Mouse (Mus musculus) right cerebral cortex, postnatal 25 days (tissue): Measurements from ENCODE around the gene Pold2.
"Not testable (repeated sequence)": the region's sequence is repeated elsewhere in the genome, so short reads cannot be mapped to it uniquely, and the experiment has no call there.

Source experiments
- DNase-seq: peaks from one replicate; pipeline ENCODE4 v3.0.0; 2022

The Pold2 gene

DNA sequence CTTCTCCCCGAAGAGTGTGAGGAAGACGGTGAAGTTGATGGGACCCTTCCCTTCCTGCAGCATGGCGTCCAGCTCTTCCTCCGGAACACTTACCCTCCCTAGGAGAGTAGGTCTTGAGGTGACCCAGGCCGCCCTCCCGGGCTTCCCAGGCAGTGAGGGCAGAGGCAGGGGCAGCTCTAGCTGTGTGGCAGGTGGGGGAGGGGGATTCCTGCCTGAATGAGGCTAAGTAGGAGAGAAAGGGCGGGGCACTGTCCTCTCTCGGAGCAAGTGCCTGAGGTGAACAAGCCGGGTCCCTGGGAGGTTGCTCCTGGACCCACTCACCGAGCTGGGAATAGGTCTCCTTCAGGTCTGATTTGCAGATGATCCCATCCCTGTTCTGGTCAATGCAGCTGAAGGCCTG lies 19.7 kb upstream of the Pold2 start:
- no peak for DNase-seq

DNA sequence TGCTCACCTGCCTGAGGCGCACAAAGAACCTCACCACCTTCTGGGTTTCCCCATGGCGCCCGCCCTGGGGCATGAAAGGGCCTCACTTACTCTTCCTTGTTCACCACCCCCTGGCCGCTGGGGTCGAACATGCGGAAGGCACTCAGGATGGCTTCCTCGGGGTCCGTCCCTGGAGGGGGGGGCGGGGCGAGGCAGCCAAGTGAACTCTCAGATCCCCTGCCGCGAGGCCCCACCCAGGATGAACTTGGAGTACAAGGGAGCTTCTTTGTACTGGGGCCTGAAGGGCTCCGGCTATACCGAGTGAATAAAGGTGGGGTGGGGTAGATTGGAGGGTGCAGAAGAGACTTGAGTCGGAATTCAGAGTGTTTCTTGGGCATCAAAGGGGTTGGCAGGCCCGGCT lies 19.1 kb upstream of the Pold2 start:
- DNase-seq: no peak

DNA sequence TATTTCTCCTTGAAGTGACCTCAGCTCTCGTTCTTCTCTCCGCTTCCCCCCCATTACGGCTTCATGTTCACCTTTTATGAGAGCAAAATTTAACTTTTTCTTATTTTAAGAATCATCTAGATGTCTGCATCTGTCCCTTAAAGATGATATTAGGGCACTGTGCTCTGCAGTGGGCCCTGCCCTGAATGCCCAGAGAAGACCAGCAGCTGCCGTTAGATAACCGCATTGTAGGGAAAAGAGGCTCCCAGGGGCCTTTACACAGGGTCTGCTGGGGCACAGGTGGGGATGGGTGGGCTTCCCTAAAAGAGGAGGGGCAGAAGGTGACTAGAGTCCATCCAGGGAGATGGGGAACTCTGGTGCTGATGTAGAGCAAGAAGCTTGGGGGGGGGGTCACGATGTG lies 15.7 kb upstream of the Pold2 start:
- DNase-seq: no peak

DNA sequence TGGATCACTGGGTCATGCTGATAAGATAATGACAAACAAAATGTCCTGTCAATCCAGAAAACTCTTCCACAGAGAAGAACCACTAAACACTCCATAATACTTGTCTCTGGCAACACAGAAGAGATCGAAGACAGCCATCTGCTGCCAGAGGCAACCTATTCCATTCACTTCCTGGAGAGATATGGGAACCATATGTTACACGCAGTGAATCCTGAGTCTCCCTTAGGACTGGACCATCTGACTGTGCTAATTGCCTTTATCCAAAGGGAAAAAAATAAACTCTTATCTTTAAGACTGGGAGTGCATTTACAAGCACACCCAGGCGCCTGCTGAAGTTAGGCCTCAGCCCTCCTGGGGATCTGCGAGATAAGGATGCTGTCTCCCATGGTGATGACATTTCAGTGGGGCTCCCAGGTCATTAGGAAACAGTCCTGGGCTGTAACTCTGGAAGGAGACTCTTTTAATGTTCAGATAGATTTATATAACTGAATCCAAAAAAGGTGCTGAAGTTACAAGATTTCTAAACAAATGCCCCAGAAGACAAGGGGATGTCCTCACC lies 14.8 kb upstream of the Pold2 start:
- no peak for DNase-seq

DNA sequence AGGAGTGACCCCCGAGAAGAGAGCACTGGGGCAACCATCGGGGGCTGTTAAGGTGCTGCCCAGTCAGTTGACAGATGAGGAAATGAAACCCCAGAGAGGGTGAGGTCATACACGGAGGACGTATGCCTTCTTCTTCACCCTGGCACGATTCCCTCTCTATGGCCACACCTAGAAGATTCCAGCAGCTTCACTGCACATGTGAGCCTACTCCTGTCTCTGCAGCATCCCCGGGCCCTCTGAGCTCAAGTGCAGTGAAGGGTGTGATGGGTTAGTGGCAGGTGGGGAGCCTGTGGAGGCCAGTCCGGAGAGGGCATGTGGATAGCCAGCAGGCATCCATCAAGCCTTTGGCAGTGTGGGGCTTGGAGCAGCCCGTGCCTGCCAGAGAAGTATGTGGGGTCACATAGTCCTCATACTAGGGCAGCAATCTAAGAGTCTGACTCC lies 14.1 kb upstream of the Pold2 start:
- no peak for DNase-seq

DNA sequence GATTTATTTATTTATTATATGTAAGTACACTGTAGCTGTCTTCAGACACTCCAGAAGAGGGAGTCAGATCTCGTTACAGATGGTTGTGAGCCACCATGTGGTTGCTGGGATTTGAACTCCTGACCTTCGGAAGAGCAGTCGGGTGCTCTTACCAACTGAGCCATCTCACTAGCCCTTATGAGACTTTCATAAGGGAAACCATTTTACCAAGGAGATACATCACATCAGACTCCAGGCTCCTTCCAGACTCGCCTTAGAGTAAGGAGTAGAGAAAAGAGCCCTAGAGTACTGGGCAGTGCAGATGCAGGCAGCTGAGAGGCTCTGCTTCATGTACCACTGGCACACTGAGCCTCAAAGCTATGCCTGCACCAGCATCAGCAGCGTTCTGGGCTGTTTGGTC lies 10.5 kb upstream of the Pold2 start:
- DNase-seq: not testable (repeated sequence)

DNA sequence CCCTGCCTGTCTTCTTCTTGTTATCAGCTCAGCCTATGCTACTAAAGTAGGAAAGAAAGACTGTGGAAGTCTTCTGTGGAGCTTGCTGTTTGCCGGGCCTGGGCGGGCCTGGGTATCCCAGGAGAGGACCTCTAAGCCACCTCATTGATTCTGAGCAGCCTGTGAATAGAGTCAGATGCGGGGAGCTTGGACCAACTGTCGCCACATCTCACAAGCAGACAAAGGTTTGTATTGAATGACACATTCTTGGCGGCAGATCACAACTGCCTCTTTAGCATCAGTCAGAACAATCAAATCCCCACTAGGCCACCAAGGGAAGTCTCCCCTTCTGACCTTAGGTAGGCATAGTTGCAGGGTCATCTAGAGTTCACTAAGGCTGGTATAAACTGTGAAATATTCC lies 9.2 kb upstream of the Pold2 start:
- no peak for DNase-seq

DNA sequence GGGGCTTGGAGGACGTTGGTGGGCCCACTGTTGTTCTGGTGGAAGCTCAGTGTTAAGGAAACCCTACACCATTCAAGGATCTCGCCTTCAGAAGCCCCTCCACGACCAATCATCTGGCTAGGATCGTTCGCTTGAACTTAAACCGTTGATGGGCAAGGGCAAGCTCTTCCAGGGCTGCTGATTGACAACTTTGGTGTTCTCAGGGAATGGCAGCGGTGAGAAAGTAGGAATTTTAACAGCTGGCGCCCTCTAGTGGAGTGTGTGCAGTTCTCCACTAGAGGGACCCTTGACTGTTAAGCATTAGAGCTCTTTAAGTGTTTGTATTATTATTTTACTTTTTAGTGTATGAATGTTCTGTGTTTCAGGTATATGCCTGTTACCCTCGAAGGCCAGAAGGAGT lies 8.1 kb upstream of the Pold2 start:
- peak; percentile 33 for DNase-seq

DNA sequence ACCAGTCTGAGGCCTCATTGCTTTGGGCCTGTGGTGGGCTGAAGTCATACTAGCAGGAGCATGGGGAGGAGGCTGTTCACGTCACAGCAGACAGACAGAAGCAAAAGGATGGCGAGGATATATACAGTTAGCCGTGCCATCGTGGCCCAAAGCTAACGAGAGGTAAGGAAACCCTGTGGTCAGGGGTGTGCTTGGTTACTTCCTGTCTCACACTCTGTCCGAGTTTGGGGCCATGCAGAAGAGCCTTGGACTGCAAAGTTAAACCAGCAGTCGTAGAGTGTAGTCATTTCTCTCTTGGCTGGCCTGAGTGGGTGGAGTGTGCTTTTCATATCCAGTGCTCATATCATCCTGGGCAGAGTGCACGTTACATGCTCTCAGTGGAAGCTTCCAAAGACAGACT lies 4.4 kb upstream of the Pold2 start:
- no peak for DNase-seq

DNA sequence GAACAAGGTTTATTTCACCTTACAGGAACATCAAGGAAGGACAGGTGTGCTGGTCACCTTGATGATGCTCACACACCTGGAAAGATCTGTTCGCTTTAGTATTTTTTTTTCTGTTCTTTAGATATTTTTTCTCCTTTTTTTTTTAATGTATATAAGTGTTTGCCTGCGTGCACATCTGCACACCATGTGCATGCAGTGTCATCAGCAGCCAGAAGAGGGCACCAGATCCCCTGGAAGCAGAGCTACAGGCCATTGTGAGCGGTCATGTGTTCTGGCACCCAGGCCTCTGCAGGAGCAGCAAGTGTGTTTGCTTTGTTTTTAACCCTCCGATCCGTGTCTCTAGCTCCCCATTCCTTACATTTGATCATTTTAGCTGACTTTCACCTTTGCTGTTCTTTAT lies 1.8 kb upstream of the Pold2 start:
- no peak for DNase-seq

DNA sequence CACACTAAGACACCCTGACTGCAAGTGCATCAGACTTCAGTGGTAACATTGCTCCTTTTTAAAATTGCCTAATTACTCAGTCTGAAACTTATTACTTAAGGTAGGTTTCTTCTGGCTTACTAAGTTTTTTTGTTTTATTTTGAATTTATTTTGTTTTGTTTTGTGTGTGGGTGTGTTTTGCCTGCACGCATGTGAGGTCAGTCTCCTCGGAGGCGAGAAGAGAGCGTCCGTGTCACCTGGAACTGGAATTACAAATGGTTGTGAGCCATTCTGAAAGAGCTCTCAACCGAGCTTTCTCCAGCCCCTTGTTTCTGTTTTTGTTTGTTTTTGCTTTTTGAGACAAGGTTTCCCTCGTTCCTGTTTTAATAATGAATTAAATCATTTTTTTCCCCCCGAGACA lies 569 bp upstream of the Pold2 start:
- no peak for DNase-seq

DNA sequence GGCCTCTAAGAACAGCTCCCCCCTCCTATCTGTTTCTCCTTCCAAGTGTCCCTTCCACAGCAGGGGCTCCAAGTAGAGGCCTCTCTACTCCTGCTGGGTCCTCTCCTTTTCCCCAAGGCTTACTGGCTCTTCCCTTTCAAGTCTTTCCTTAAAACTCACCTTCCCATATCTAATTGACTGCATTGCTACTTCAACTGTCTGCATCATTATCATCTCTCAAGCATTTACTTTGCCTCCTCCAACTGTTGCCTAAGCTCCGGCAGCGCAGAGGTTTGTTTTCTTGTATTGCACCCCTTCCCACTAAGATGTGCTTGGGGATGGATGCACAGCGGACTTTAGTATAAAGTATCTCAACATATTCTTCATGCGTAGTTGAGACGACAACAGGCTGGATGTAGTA lies 671 bp downstream of the Pold2 start:
- no peak for DNase-seq

DNA sequence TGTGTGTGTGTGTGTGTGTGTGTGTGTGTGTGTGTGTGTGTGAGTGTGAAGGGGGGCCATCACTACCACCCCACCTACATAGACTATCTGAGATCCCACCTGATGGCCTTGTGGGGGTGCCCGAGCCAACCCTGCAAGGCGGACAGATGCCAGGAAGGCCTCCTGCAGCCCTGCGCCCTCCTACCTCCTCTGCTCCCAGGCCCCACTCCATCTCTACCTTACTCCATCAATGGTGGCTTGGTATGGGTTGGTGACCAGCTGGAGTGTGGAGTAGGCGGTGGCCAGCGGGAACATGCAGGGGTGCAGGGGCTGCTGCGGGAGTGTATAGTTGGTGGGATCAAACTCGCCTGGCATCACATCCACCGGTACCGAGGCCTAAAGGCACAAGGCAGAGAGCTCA lies 4.9 kb downstream of the Pold2 start:
- DNase-seq: no peak

DNA sequence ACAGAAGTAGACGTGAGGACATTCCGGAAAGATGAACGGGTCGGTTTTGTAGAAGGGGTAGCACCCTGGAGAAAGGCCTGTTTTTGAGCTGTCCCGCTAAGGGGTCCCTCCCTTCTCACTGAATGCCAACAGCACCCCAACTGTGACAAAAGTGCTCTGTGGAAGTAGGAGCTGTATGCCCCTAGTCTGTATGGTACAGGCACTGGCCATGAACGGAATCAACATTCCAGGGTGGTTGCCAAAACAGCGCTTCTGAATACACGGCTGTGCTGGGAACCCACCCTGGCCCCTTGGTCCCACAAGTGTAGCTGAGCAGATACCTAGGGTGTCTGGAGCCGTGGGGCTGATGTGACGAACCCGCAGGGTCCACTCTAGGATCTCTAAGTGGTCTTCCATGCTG lies 5.4 kb downstream of the Pold2 start:
- DNase-seq: no peak

DNA sequence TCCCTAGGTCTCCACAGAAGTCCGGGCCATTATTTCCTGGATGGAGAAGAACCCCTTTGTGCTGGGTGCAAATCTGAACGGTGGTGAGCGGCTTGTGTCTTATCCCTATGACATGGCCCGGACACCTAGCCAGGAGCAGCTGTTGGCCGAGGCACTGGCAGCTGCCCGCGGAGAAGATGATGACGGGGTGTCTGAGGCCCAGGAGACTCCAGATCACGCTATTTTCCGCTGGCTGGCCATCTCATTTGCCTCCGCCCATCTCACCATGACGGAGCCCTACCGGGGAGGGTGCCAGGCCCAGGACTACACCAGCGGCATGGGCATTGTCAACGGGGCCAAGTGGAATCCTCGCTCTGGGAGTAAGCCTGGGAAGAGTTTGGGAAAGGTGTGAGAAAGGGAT lies 8.0 kb downstream of the Pold2 start:
- no peak for DNase-seq

DNA sequence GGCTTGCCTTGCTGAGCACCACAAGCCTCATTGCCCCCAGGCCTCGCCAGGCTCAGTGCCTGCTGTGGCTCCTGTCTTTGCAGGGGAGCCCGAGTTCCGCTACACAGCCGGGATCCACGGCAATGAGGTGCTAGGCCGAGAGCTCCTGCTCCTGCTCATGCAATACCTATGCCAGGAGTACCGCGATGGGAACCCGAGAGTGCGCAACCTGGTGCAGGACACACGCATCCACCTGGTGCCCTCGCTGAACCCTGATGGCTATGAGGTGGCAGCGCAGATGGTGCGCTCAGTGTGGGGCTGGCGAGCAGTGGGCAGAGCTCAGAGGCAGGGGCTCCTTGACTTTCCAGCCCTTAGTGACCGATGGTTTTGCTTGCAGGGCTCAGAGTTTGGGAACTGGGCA lies 8.8 kb downstream of the Pold2 start:
- no peak for DNase-seq

DNA sequence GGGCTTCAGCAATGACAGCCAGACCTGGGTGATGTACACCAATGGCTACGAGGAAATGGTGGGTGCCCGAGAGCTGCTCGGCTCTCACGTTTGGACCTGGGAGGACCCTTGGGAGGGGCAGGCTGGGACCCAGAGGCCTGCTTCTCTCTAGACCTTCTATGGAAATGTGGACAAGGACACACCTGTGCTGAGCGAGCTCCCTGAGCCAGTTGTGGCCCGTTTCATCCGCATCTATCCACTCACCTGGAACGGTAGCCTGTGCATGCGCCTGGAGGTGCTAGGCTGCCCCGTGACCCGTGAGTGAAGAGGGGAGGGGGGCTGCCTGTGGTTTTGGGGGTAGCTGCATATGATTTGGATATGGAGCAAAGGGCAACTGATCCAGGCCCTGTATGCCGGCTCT lies 9.8 kb downstream of the Pold2 start:
- no peak for DNase-seq

DNA sequence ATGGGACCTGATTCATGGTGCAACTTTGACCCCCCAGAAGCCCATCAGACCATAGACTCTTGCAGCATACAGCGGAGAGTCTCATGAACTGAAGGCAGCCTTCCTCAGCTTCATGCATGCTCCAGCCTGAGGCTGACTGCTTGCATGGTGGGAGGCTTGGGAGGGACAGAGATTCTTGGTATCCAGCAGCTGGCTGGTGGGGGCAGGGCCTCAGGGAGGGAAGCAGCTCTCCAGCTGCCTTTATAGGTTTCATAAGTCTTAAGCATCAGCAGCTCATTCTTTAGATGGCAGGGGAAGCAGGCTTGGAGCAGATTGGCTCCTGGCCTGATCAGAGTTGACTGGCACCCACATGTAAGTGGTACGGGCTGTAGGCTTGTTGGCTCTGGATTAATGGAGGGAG lies 10.9 kb downstream of the Pold2 start:
- no peak for DNase-seq

DNA sequence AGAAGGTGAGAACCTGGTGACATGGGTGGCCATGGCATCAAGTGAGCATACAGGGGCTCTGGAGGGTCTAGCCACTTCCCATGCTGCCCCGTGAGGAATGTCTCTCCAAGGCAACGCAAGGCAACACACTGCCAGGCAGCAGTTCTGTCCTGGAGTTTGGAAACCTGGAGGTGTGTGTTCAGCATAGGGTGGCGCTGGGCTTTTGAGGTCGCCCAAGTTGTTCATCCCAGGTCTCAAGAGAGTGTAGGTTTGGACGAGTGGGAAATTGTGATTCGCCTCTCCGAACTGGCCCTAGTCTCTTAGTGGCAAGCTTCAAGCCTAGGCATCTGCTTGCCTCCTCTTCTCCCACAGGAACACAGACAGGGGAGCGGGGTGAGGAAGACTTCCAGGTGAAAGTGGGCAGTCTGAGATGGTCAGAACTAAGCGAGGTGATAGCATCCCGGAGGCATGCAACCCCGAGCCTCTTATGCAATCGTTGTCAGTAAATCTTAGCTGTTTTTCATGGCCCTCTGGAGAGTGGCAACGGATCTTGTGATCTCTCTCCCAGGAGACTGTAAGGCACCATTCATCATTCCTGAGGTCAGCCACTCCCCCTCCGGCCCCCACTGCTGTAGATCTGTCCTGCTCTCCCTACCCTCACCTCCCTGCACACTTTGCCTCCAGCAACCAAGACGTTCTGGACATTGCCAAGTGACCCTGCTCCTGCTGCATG lies 15.5 kb downstream of the Pold2 start:
- no peak for DNase-seq

DNA sequence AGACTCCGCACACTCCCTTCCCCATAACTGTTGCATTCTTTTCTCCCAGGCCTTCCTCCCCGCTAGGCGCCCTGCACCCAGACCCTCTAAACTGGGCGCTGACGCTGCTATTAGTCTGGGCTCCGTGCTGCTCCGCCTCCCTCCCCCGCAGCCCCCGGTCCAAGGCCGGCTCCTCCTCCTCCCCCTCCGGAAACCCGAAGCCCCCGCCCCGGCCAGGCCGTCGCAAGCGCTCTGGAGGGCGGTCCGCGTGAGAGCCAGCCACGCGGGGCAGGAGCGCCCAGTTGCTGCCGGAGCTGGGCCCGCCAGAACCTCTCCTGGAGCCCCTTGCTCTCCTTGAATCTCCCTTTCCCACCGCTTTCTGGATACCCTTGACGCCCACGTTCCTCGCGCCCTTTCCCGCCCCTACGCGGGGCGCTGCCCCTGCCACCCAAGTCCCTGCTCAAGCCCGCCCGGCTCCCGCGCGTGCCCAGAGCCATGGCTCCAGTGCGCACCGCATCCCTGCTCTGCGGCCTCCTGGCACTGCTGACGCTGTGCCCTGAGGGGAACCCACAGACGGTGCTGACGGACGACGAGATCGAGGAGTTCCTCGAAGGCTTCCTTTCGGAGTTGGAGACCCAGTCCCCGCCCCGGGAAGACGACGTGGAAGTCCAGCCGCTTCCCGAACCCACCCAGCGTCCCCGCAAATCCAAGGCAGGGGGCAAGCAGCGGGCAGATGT lies 16.3 kb downstream of the Pold2 start, which contains the start of gene Aebp1:
TSS of gene Aebp1 (plus strand) at position 270 of the 716 bp plus-strand sequence.
- DNase-seq: no peak

DNA sequence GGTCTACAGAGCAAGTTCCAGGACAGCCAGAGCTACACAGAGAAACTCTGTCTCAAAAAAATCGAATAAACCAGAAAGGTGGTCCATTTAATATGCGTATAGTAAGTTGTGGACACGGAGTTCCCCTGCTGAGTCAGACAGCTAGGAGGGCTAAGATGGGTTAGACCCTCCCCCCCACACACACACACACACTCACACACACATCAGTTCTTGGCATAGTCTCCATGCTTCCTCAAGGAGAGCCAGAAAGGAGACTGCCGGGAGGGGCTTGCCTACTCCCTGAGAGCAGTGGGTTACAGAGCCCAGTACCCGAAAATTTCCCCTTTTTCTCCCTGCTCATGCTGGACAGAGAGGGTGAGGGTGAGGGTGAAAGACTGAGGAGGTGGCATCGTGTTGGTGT lies 17.5 kb downstream of the Pold2 start:
- no peak for DNase-seq

DNA sequence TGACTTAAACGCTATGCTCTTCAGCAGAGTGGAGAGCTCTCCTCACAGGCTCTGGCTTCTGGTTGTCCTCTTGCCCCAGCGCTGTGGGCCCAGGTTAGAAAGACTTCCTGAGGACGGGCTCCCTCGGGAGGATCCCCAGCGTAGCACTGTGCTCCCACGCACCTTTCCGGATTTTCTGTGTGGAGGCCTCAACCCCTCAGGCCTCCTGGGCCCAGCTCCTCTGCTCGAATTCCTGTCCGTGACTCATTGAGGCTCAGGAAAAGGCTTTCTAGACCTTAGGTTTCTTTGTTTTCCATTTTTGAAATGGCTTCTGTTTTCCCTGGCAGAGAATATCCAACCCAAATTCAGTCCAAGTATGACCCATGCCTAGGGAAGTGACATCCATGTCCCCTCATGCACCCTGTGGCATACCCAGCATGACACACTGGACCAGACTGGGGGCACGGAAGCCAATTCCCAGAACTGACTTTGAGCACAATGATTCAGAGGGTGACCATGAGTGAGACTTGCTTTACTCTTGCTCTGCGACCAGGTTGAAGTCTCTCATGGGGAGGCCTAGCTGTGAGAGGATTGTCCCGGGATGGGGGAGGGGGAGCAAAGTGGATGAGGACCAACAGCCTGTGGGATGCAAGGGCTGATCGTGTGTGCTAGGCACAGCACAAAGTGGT lies 18.1 kb downstream of the Pold2 start:
- no peak for DNase-seq

DNA sequence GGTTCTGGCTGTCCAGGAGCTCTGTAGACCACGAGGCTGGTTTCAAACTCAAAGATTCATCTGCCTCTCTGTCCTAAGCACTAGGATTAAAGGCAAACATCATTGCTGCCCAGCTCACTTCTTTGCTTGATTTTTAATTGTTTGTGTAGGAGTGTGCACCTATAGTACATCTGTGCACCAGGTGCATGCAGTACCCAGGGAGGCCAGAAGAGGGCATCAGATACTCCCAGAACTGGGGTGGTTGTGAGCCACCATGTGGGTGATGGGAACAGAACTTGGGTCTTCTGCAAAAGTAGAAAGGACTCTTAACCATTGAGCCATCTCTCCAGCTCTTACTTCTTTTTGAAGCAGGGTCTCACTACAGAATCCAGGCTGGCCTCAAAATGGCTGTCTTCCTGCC lies 19.4 kb downstream of the Pold2 start:
- DNase-seq: no peak
